Mouse (Mus musculus) lung, embryonic 16.5 days (tissue): Measurements from ENCODE around the gene Kmt2b. TPM values are rescaled to one million over a fixed set of nuclear protein-coding genes. Genes with fewer than 3 reads are reported as not detected.

Experiments used
- ATAC-seq: fragments of 200-750 bp; cut with Nextera tagmentation; 2 replicates; pipeline ENCODE4 v1.8.0; 2017; ENCODE audit warnings: low read depth, mild to moderate bottlenecking, moderate library complexity
- H3K27ac ChIP-seq: fragments of 300-500 bp; sonication (generic); 2 replicates; pipeline ENCODE4 v1.5.1; 2014; ENCODE audit warnings: mild to moderate bottlenecking, control low read depth, low read length
- H3K27me3 ChIP-seq: fragments of 300-500 bp; sonication (generic); 2 replicates; pipeline ENCODE4 v1.6.1; 2014; ENCODE audit warnings: low read depth, low read length, mixed read lengths; ENCODE audit not compliant: control insufficient read depth, insufficient read depth
- H3K36me3 ChIP-seq: fragments of 300-500 bp; sonication (generic); 2 replicates; pipeline ENCODE4 v1.6.1; 2014; ENCODE audit warnings: low read length; ENCODE audit not compliant: control insufficient read depth, insufficient read depth
- H3K4me1 ChIP-seq: fragments of 300-500 bp; sonication (generic); replicated peaks from 2 replicates; pipeline ENCODE4 v1.6.1; 2014; ENCODE audit warnings: low read length, mixed read lengths; ENCODE audit not compliant: control insufficient read depth, insufficient read depth
- H3K4me2 ChIP-seq: fragments of 300-500 bp; sonication (generic); 2 replicates; pipeline ENCODE4 v1.6.1; 2014; ENCODE audit warnings: low read depth, low read length, control low read depth
- H3K4me3 ChIP-seq: fragments of 300-500 bp; sonication (generic); 2 replicates; pipeline ENCODE4 v1.5.1; 2014; ENCODE audit warnings: mild to moderate bottlenecking, low read length, control low read depth
- H3K9ac ChIP-seq: fragments of 300-500 bp; sonication (generic); 2 replicates; pipeline ENCODE4 v1.6.1; 2014; ENCODE audit warnings: low read length, control low read depth
- H3K9me3 ChIP-seq: fragments of 300-500 bp; sonication (generic); 2 replicates; pipeline ENCODE4 v1.6.1; 2016; ENCODE audit warnings: low read length; ENCODE audit not compliant: control insufficient read depth
- WGBS: fragments of 180-500 bp; shearing (Covaris S2); extraction: QIAGEN DNeasy Blood & Tissue Kit; methylation state at CpG from one replicate; pipeline ENCODE4 v1.1.7; 2014; 5-methylcytosine and 5-hydroxymethylcytosine counted together
- polyA plus RNA-seq: library from polyadenylated mRNA; unstranded; fragments of >200 nt; fragmentation: Nextera tagmentation; extraction: Ambion mirVana; gene quantifications from 2 replicates; pipeline ENCODE4 v1.2.1, GENCODE M21; 2015

The Kmt2b gene
- polyA plus RNA-seq, 1 experiment from 2014 or later, result 8.7 TPM

DNA sequence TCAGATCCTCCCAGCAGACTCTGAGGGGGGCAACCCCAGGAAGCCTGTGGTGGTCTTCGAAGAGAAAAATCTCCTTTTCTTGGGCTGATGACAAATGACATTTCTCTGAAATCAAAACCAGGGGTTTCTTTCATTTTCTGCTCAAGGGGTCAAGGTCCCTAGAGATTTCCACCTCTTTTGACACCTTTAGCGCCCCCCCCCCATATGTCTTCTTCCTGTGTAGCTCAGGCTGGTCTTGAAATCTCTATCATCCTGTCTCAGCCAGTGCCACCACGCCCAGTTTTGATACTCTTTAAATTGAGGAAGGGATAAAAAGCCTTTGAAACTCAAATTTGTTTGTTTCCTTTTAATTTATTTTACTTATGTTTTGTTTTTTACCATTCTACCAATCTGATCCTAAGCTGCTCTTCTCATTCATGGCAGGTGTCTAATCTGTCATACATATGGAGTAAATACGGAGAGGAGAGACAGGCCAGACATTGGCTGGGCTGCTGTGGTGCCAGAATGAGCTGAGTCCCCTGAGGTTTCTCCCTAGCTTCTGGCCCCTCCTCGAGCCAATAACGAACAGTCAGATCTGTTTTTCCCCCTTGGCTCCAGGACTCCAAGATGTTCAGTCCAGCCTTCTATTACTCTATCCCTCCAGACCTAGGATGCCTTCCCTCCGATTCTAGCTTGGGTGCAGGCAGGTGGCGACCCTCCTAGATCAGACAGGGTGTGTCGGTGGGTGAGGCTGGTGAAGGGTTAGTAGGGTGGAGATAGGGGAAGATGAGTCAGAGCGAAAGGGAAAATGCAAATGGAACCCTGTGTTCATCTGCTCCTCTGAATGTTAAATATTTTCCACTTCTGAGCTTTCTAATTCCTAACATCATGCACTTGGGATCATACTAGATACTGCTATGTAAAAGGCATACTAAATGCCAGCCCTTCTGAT lies 5.3 kb upstream of the Kmt2b start:
- Histone ChIP-seq H3K9me3 (no peaks in the 10 kb centered on the region), H3K9ac (no peak overlapping the region), H3K4me3 (no peak overlapping the region), H3K27me3 (no peaks in the 10 kb centered on the region), H3K27ac (no peak overlapping the region), H3K36me3 (no peaks in the 10 kb centered on the region), H3K4me2 (no peak overlapping the region), H3K4me1 (peaks cover 15% of the 10 kb centered on the region)
- 69% methylated on average over 10 of the region's 10 CpGs for WGBS
- ATAC-seq, result no peak

DNA sequence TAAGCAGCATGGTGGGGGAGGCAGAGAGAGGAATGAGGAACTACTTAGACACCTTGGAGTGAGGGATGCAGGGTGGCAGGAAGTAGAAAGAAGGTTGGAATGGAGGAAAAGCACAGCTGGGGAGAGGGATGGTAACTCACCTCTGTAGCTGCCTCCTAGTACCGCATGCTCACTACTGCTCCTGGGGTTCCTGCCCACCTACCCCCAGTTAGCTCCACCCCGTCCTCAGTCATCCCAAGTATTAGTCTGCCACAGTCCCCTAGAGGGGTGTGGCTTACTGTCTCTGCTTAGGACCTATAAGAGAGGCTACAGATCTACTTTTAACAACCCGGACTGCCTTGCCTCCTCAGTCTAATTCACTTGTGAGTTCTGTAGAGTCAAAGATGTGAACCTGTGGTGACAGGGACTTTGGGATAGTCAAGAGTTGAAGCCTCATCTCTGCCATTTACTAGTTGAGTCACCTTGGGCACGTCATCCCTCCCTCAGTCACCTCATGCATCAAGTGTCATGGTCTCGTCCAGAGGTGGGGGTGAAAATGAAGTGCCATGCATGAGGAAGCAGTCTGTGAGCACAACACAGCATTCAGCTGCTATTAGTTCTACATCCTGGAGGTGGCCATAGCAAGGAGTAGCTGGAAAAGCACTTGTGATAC lies 4.4 kb upstream of the Kmt2b start:
- no peak overlapping the region for H3K4me3 ChIP-seq
- no peaks in the 10 kb centered on the region for H3K36me3 ChIP-seq
- no peak overlapping the region for H3K27ac ChIP-seq
- peaks cover 14% of the 10 kb centered on the region for H3K4me1 ChIP-seq
- no peak for ATAC-seq
- no peaks in the 10 kb centered on the region for H3K9me3 ChIP-seq
- H3K9ac ChIP-seq, result no peak overlapping the region
- 29% methylated on average over 5 of the region's 5 CpGs for WGBS
- no peak overlapping the region for H3K4me2 ChIP-seq
- no peaks in the 10 kb centered on the region for H3K27me3 ChIP-seq

DNA sequence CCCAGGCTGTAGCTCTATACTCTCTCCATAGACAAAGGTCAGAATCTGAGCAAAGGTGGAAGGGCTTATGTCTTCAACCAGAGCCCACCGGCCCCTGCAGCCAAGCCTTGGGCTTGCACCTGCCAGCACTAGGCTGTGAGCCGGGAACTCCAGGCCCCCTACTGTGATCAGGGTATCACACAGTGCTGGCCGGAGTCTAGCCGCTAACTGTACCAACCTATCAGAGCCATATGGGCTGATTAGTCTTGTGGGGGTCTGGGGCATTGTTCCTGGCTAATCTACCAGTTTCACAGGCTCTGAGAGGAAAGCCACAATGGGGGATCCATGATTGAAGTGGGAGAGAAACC lies 3.1 kb upstream of the Kmt2b start:
- ATAC-seq, result no peak
- no peak overlapping the region for H3K9ac ChIP-seq
- WGBS, result 58% methylated on average over 4 of the region's 4 CpGs

DNA sequence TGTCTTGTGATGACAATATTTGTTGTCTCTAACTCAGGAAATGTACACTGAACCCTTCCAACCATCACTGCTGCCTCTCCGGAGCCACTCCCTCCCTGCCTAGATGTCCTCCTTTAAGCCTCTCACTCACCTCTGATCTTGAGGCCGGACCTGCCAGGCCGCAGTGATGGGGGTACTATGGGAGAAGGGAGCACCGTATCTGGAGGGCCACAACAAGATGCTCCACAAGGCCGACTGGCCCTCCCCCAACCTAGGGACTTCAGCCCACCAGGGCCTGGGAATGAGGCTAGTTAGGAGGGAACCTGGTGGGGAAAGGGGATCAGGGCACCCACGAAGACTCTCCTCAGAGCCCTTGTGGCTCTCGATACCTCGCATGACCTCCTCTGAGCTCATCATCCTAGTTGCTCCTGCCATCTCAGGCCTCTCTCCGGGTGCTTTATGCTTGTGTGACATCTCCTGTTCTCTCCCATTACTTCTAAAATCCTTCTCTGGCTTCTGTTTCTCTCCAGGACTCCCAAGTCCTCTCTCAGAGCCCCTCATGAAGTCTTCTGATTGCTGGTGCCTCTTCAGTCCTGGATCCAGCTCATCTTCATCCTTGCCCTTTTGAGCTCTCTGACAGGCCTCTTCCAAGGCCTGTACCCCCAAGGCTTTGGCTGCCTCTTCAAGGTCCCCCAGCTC lies 2.5 kb upstream of the Kmt2b start:
- Histone ChIP-seq H3K4me1 (peaks cover 22% of the 10 kb centered on the region), H3K4me2 (no peak overlapping the region), H3K9ac (no peak overlapping the region), H3K9me3 (no peaks in the 10 kb centered on the region), H3K4me3 (no peak overlapping the region), H3K27me3 (no peaks in the 10 kb centered on the region), H3K36me3 (no peaks in the 10 kb centered on the region; the same call in 1 of the 2 replicates), H3K27ac (no peak overlapping the region)
- no peak for ATAC-seq
- 81% methylated on average over 9 of the region's 9 CpGs for WGBS

More for the DNA sequence above, 3.1 kb upstream of the Kmt2b start:
- H3K9me3 ChIP-seq, result no peaks in the 10 kb centered on the region
- H3K27me3 ChIP-seq, result no peaks in the 10 kb centered on the region
- no peaks in the 10 kb centered on the region; the same call in 1 of the 2 replicates for H3K36me3 ChIP-seq
- no peak overlapping the region for H3K4me3 ChIP-seq
- H3K4me2 ChIP-seq, result no peak overlapping the region
- H3K4me1 ChIP-seq, result peaks cover 22% of the 10 kb centered on the region
- no peak overlapping the region for H3K27ac ChIP-seq

DNA sequence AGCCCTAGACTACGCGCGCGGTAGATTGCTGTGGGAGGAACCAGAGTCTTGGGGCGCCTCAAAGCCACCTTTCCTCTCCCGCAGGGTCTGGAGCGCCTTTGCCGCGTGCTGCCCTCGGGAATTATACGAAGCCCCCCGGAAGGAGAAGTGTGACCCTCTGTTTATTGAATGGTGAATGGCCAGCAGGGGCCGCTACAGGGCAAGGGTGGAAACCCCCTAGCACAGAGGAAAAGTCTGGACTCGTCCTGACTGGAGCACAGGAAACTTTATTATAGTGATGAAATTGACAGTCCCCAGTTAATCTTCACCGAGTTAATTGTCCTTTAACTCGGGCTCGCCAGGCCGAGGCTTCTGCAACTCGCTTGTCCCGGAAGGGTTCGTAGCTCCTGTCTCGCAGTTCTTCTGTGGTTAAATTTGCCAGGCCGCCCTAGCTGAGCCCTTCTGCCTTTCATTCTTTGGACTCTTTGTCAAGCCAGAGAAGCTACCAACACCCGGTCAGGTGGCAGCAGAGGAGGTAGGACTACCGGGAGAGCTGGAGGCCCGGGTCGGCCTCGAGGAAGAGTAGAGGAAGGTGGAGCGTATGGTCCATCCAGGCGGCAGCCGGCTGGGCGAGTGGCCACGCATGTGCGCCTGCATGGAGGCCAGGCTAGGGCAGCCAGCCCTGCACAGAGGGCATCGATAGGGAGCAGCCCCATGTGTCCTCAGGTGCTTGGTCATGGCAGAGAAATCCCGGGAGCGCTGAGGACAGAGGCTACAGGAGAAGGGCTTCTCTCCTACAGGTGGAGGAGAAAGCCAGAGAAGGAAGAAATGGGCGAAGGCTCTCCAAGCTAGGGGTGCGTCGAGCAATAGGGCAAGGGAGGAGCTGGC lies 1.1 kb upstream of the Kmt2b start:
- ATAC-seq, result peak; percentile 66
- no peaks in the 10 kb centered on the region for H3K27me3 ChIP-seq
- H3K4me2 ChIP-seq, result peak overlapping the region; percentile 81
- WGBS, result 22% methylated on average over 40 of the region's 40 CpGs
- H3K4me3 ChIP-seq, result peak overlapping the region; percentile 94
- no peaks in the 10 kb centered on the region for H3K9me3 ChIP-seq
- H3K4me1 ChIP-seq, result peaks cover 20% of the 10 kb centered on the region
- H3K9ac ChIP-seq, result peak overlapping the region; percentile 99
- peaks cover 11% of the 10 kb centered on the region for H3K36me3 ChIP-seq
- peak overlapping the region; percentile 96 for H3K27ac ChIP-seq

DNA sequence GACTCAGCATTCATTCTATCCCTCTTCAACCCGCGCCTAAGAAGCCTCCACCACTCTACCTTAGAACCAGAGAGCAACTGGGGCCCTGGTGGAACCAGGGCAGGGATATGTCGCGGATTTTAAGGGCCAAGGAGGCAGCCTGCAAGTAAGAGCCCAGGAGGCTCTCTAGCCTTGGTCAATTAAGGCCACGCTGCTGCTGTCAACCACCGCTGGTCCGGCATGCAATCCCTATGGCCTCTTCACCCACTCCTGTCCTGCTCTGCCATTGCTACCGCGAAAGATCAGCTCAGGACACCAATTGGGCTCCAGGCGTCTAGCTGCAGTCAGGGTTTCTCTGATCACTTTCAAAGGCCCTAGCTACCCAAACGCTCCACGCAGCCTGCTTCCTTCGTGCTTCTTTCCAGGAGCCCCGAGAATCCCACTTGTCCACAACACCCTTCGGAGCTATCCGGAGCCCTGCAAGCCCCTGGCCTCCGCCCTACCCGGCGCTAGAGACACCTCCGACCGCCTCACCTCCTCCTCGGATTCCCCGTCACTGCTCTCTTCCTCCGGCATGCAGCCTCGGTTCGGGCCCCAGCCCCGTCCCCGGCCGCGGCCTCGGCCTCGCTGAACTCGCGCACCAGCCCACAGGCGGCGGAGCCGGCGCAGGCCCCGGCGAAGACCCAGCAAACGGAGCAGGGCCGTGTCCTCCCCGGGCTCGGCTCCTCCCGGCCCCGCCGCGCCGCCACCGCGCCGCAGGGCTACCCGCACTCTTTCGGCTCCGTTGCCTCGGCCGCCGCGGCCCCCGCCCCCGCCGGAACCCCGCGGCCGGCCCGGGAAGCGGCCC lies 471 bp downstream of the Kmt2b start:
- no peaks in the 10 kb centered on the region for H3K9me3 ChIP-seq
- H3K27me3 ChIP-seq, result no peaks in the 10 kb centered on the region
- peaks cover 22% of the 10 kb centered on the region for H3K36me3 ChIP-seq
- H3K4me2 ChIP-seq, result peak overlapping the region; percentile 81
- H3K4me3 ChIP-seq, result peak overlapping the region; percentile 94
- H3K4me1 ChIP-seq, result peaks cover 17% of the 10 kb centered on the region
- WGBS, result under 1% methylated on average over 56 of the region's 67 CpGs
- ATAC-seq, result peak; percentile 13
- peak overlapping the region; percentile 99 for H3K9ac ChIP-seq
- peak overlapping the region; percentile 96 for H3K27ac ChIP-seq

DNA sequence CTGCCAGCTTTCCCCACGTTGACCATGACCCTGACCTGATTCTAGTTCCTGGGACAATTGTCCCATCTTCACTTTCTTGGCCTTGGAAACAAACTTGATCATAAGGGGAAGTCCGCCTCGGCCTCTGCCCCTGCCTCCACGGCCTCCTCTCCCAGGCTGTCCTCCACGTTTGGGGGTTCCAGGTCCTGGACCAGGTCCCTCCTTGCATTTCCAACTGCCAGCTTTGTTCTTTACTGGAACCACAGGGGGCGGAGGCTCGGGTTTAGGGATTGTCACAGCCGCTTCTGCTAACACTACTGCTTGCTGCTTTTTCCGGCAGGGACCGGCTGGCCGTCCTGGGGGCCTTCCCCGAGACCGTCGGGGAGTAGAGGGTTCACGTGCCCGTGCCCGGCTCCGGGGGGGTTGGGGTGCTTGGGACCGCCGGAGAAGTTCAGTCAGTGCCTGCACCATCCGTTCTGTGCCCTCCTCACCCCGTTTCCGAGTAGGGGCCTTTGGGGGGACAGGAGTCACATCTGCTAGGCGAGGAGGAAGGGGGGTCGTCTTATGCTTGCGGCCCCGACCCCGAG lies 2.0 kb downstream of the Kmt2b start:
- Histone ChIP-seq H3K36me3 (peaks cover 36% of the 10 kb centered on the region), H3K9ac (peak overlapping the region; percentile 99; the same call in 1 of the 2 replicates), H3K4me3 (no peak overlapping the region), H3K4me1 (peaks cover 16% of the 10 kb centered on the region), H3K27me3 (no peaks in the 10 kb centered on the region), H3K27ac (no peak overlapping the region), H3K9me3 (no peaks in the 10 kb centered on the region), H3K4me2 (no peak overlapping the region; the same call in 1 of the 2 replicates)
- 88% methylated on average over 28 of the region's 28 CpGs for WGBS
- ATAC-seq, result no peak

DNA sequence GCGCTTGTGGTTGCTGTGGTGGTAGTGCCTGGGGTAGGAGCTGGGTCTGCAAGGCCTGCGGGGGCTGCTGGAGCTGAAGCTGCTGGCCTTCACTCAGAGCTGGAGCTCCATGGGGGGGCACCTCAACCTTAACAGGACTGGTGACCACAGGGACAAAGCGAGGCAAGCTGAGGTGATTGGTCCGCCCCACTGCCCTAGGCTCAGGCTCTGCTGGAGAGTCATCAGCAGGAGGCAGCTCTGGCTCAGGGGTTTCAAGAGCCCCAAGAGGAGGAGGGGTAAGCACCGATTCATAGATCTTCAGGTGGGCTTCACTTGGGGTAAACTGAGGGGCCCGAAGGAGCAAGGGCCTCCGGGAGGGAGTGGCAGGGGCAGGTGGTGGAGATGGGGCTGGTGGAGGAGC lies 3.4 kb downstream of the Kmt2b start:
- no peak overlapping the region for H3K9ac ChIP-seq
- H3K9me3 ChIP-seq, result no peaks in the 10 kb centered on the region
- WGBS, result 96% methylated on average over 7 of the region's 7 CpGs
- peaks cover 15% of the 10 kb centered on the region for H3K4me1 ChIP-seq
- no peak for ATAC-seq
- no peak overlapping the region for H3K4me2 ChIP-seq
- no peak overlapping the region for H3K4me3 ChIP-seq
- no peak overlapping the region for H3K27ac ChIP-seq
- no peaks in the 10 kb centered on the region for H3K27me3 ChIP-seq
- peaks cover 47% of the 10 kb centered on the region for H3K36me3 ChIP-seq
